Mouse (Mus musculus): ENCODE measurements around the gene Golm1. TPM values are rescaled to one million over a fixed set of nuclear protein-coding genes. Genes with fewer than 3 reads are reported as not detected.

Golm1 gene
- total RNA-seq, 2 experiments from 2014 or later: 9.3 to 10.1 TPM

DNA sequence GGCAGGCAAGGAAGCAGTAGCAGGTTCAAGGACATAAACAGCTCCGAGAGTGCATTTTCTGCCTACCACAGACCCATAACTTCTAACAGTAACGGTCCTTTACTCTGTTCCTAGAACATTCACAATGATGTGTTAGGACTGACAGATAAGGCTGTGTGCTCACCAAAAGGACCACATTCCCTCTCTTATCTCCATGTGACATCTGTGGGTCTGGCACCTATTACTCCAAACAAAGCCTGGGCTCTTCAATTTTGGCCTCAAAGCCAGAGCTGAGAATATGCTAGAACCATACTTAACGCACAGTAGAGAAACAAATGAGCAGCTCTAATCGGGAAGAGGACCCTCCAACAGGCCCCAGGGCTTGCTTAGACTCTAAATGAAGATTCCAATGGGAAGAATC is 4.3 kb upstream of the Golm1 start:
- intact Hi-C loops (cut with DNase I; ENCODE audit: low total_unique reads): no loop called here
- no peak for DNase-seq

- DNase-seq: no peak
- intact Hi-C loops (cut with DNase I; ENCODE audit: low total_unique reads): no loop called here
These were observed 3.7 kb upstream of the Golm1 start for GRCm38 (mm10) chr13:59679306-59679705.

DNA sequence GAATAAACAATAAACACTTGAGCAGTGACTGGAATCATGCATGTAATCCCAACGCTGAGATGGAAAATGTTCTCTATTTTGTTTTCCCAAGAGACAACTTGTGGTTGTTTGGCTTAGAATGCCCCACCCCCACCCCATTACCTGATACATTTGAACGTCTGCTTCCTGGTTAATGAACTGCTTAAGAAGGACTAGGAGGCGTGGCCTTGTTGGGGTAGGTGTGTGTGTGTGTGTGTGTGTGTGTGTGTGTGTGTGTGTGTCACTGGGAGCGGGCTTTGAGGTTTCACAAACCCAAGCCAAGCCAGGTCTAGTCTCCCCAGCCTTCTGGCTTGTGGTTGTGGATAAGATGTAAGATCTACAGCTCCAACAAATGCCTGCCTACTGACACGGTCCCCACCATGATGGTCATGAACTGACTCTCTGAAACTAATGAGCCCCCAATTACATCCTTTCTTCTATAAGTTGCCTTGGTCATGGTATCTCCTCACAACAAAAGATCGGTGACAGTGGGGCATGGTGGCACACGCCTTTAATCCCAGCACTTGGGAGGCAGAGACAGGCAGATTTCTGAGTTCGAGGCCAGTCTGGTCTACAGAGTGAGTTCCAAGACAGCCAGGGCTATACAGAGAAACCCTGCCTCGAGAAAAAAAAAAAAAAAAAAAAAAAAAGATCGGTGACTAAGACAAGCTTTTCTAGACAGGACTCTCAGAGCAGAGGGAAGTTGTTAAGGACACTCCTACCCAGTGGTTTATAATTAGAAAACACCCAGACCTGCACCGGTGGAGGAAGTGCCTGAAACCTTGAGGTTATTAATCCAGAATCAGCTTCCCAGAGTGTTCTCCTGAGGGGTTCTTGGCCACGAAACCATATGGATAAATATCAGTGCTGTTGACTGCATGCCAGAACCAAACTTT is 962 bp upstream of the Golm1 start:
- no peak for DNase-seq
- intact Hi-C loops (cut with DNase I; ENCODE audit: low total_unique reads): no loop called here

- no peak for DNase-seq
- intact Hi-C loops (cut with DNase I; ENCODE audit: low total_unique reads): no loop called here
These were observed 855 bp downstream of the Golm1 start for GRCm38 (mm10) chr13:59674761-59675150.

DNA sequence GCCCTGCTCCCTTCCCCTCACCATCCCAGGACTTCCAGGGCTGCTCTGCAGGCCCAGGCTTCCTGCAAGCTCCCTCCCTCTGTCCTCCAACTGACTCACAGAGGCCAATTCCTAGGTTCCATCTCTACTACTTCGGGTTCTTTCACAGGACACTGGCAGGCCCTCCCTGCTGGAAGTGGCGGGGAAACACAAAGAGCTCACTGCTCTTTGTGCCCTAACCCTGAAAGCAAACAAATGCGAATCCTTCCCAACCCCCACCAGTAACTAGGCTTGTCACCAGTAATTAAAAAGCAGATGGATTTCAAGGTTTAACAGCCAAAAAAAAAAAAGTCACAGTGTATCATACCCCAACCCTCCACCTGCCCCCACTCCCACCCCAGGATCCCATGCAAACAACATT is 1.4 kb downstream of the Golm1 start:
- intact Hi-C loops (cut with DNase I; ENCODE audit: low total_unique reads): no loop called here
- DNase-seq: no peak

- intact Hi-C loops (cut with DNase I; ENCODE audit: low total_unique reads): no loop called here
These were observed 2.0 kb downstream of the Golm1 start for GRCm38 (mm10) chr13:59673597-59673996.

DNA sequence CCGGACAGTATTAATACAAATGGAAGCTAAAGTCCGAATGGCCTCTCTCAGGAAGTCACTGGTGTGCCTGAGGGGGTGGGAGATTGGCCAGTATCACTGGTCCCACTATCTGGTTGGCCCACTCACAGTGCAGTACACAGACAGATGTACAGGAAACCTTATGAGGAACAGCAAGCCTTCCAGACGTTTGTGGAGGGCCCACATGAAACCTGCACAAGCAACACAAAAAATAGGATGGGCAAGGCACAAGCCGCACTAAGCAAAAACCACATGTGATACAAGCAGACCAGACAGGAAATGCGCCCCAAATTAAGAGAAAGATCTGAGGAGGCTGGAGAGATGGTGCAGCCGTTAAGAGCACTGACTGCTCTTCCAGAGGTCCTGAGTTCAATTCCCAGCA is 3.4 kb downstream of the Golm1 start:
- no peak for DNase-seq
- intact Hi-C loops (cut with DNase I; ENCODE audit: low total_unique reads): no loop called here

More at GRCm38 (mm10) chr13:59673597-59673996, 2.0 kb downstream of the Golm1 start:
- DNase-seq: no peak

DNA sequence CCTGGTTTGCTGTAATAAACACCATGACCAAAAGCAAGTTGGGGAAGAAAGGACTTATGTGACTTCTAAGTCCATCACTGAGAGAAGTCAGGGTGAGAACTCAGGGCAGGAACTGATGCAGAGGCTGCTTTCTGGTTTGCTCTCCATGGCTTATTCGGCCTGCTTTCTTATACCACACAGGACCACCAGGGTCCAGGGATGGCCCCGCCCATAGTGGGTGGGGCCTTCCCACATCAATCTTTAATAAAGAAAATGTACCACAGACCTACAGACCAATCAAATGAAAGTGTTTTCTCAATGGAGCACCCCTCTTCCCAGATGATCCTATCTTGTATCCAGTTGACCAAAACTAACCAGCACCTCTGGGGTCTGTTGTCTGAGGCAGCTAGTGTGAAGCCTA is 4.1 kb downstream of the Golm1 start:
- intact Hi-C loops (cut with DNase I; ENCODE audit: low total_unique reads): no loop called here
- DNase-seq: no peak

DNA sequence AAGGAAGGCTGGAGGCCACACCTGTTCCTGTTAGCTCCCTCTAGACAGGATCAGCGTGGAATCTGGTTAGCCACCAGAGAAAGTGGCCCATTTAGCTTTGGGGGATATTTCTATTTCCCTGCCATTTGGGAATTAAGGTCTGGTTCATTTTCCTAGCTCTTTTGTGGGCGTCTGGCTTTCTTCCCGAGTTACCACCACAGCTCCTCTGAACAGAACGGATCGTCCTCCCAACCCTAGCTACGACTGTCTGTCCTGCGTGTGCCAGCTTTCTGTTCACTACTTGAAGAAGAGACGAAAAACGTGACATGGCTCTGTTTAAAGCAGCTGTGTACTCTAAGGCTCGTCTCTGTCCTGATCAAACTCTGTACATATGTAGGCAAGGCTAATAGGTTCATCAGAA is 5.7 kb downstream of the Golm1 start:
- no peak for DNase-seq
- intact Hi-C loops (cut with DNase I; ENCODE audit: low total_unique reads): no loop called here

GRCm38 (mm10) chr13:59668501-59669093 is 7.0 kb downstream of the Golm1 start:
- DNase-seq: no peak
- intact Hi-C loops (cut with DNase I; ENCODE audit: low total_unique reads): no loop called here

- intact Hi-C loops (cut with DNase I; ENCODE audit: low total_unique reads): no loop called here
- DNase-seq: no peak
These were observed 7.8 kb downstream of the Golm1 start for GRCm38 (mm10) chr13:59667763-59668162.

- DNase-seq: no peak
- intact Hi-C loops (cut with DNase I; ENCODE audit: low total_unique reads): no loop called here
These were observed 11.5 kb downstream of the Golm1 start for GRCm38 (mm10) chr13:59663939-59664712.

GRCm38 (mm10) chr13:59661966-59662365 is 13.6 kb downstream of the Golm1 start:
- intact Hi-C loops (cut with DNase I; ENCODE audit: low total_unique reads): no loop called here
- no peak for DNase-seq

GRCm38 (mm10) chr13:59661387-59661786 is 14.2 kb downstream of the Golm1 start:
- intact Hi-C loops (cut with DNase I; ENCODE audit: low total_unique reads): no loop called here
- no peak for DNase-seq

GRCm38 (mm10) chr13:59660371-59660770 is 15.2 kb downstream of the Golm1 start:
- DNase-seq: no peak
- intact Hi-C loops (cut with DNase I; ENCODE audit: low total_unique reads): no loop called here

DNA sequence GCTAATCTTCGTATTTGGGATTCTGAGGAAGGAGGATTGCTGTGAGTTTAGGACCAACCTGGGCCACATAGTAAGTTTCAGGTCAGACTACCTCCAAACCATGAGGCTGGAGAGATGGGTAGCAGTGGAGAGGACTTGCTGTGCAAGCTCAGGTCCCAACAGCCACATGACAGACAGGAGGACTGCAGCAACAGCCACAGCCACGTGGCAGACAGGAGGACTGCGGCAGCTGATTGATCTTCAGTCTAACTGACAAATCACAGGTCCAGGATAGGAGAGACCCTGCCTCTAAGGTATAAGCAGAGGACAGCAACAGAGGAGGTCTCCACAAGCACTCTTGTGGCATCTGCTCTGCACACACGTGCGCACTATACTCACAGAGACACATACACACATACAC is 17.8 kb downstream of the Golm1 start:
- intact Hi-C loops (cut with DNase I; ENCODE audit: low total_unique reads): no loop called here
- DNase-seq: no peak

DNA sequence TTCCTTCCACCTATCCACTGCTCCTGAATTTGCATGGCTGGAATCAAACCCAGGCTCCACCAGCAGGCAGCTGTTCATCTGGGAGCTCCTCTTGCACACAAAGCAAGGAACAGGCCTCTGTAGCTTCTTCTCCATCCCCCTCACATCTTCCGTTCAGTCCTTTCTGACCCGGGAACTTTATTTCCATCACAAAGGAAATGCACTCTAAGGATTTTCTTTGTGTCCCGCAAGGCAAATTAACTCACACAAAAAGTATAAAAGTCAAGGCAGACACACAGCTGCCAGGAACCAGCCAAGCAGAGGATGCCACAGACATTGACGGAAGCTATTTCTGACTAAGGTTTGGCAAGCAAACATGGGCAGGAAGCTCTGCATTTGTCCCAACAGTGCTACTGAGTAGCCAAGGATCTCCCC is 18.6 kb downstream of the Golm1 start:
- no peak for DNase-seq
- intact Hi-C loops (cut with DNase I; ENCODE audit: low total_unique reads): no loop called here

- DNase-seq: no peak
- intact Hi-C loops (cut with DNase I; ENCODE audit: low total_unique reads): no loop called here
These were observed 19.2 kb downstream of the Golm1 start for GRCm38 (mm10) chr13:59656316-59656832.

- intact Hi-C loops (cut with DNase I; ENCODE audit: low total_unique reads): no loop called here
- DNase-seq: no peak
These were observed 19.8 kb downstream of the Golm1 start for GRCm38 (mm10) chr13:59655718-59656315.

GRCm38 (mm10) chr13:59654465-59654864 is 21.1 kb downstream of the Golm1 start:
- intact Hi-C loops (cut with DNase I; ENCODE audit: low total_unique reads): no loop called here
- DNase-seq: no peak

All from gastrocnemius, postnatal 14 days (tissue).